Mouse (Mus musculus): ENCODE results near the gene Snrnp70. TPM values are rescaled to one million over a fixed set of nuclear protein-coding genes. Genes with fewer than 3 reads are reported as not detected.

The Snrnp70 gene
- total and polyA plus RNA-seq, 3 experiments, result 182 to 457 (median 197) TPM

GRCm38 (mm10) chr7:45413864-45414739 lies 18.6 kb upstream of the Snrnp70 start (continued):
- TF ChIP-seq ZKSCAN1 (IDR thresholded peaks at IDR 0.05; ENCODE audit: borderline replicate concordance, low read depth, low read length) (no peak), MYC (IDR thresholded peaks at IDR 0.05; ENCODE audit: low read depth, low read length) (no peak), RAD21 (IDR thresholded peaks at IDR 0.05; ENCODE audit: low read depth, low read length) (no peak), MAX (IDR thresholded peaks at IDR 0.05; ENCODE audit: low read length) (no peak), SMC3 (IDR thresholded peaks at IDR 0.05; ENCODE audit: low read depth, low read length) (no peak), ELF1 (IDR thresholded peaks at IDR 0.05; ENCODE audit: low read depth, low read length) (0 out of 2 replicates have a peak, but pooled peaks have one; percentile 19), TCF12 (IDR thresholded peaks at IDR 0.05; ENCODE audit: low read depth, low read length) (0 out of 2 replicates have a peak, but pooled peaks have one; percentile 1), PAX5 (IDR thresholded peaks at IDR 0.05; ENCODE audit: low read length) (no peak), NELFE (IDR thresholded peaks at IDR 0.05; ENCODE audit: low read depth, low read length) (peak; percentile 10), RCOR1 (conservative IDR thresholded peaks at IDR 0.05; ENCODE audit: low read depth, low read length) (no peak), ZC3H11A (IDR thresholded peaks at IDR 0.05; ENCODE audit: low read depth, low read length) (no peak), JUND (conservative IDR thresholded peaks at IDR 0.05; ENCODE audit: low read depth, low read length) (no peak), USF2 (conservative IDR thresholded peaks at IDR 0.05; ENCODE audit: low read depth, low read length) (no peak)

DNA sequence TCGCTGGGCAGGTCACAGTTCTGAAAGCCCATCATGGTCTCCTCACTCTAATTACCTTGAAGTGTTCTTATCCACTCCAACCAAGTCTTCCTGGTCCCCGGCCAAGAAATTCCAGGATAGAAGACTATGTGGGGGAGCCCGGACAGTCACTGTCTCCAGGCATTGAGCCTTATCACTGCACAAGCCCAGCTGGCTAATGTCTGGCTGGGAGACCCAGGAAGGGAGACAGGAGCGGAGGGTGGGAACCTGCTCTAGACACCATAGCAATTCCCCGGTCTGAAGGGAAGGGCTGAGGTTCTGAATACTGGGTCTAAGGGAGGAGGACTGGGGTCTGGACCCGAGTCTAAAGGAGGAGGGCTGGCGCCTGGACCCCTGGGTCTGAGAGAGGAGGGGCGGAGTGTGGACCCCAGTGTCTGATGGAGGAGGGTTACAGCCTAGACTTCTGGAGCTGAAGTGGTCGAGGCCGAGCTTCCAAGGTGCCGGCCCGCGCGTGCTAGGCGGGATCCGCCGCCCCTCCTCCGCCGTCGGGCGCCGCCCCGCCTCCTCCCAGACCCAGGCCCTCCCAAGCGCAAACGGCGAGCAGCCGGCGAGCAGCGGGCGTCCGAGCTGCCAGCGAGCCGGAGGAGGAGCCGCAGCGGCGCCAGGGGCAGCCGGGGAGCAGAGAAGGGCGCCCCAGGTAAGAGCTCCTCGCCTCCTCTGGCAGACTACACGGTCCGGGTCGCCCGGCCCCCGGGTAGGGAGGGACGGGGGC lies 17.7 kb upstream of the Snrnp70 start, which contains the start of gene Ntf5:
Ntf5 (plus strand) TSS at position 583 of the 751 bp plus-strand sequence.
- DNase-seq (ENCODE audit: extremely low read depth), result no peak
- H3K79me2 ChIP-seq (replicated peaks; ENCODE audit: control insufficient read depth, extremely low read depth, insufficient read depth, poor library complexity, severe bottlenecking), result no peaks in the 10 kb centered on the region
- dilution Hi-C loops (cut with MboI; ENCODE audit: extremely low pct_ligation_motif_present, extremely low pct_unique_long_range_greater_than_20kb, low sequenced_read_pairs) (no loop called here), in situ Hi-C loops (cut with MboI; ENCODE audit: low pct_ligation_motif_present, low pct_unique_long_range_greater_than_20kb, low sequenced_read_pairs) (no loop called here)
- H3K9me3 ChIP-seq (replicated peaks; ENCODE audit: low read length), result no peaks in the 10 kb centered on the region
- H3K4me1 ChIP-seq (ENCODE audit: control insufficient read depth in 1 of 2, insufficient read depth in 2 of 2), result peaks cover 4 to 22% of the 10 kb centered on the region in 2 experiments; a peak in 2 of 4 replicates
- H3K36me3 ChIP-seq (replicated peaks in 1 of 2; ENCODE audit: control insufficient read depth in 1 of 2, insufficient read depth in 1 of 2, low read length in 1 of 2), result peaks cover 0 to 4% of the 10 kb centered on the region in 2 experiments
- H3K27ac ChIP-seq (ENCODE audit: insufficient read depth, low read depth), result no peak within 1 kb of the TSS
- peak within 1 kb of the TSS; percentile 45; the same call in 1 of the 2 replicates for H3K9ac ChIP-seq (ENCODE audit: insufficient read depth, low read depth)
- TF ChIP-seq NELFE (IDR thresholded peaks at IDR 0.05; ENCODE audit: low read depth, low read length) (peak; percentile 45), TBP (conservative IDR thresholded peaks at IDR 0.05; ENCODE audit: low read depth, low read length) (no peak), CHD1 (IDR thresholded peaks at IDR 0.05; ENCODE audit: low read depth, low read length) (no peak), JUND (conservative IDR thresholded peaks at IDR 0.05; ENCODE audit: low read depth, low read length) (no peak), POLR2AphosphoS2 (IDR thresholded peaks at IDR 0.05; ENCODE audit: low read depth, low read length) (no peak), RCOR1 (conservative IDR thresholded peaks at IDR 0.05; ENCODE audit: low read depth, low read length) (no peak), ELF1 (IDR thresholded peaks at IDR 0.05; ENCODE audit: low read depth, low read length) (no peak), IRF4 (IDR thresholded peaks at IDR 0.05; ENCODE audit: low read depth, low read length) (no peak), SMC3 (IDR thresholded peaks at IDR 0.05; ENCODE audit: low read depth, low read length) (no peak), JUN (IDR thresholded peaks at IDR 0.05; ENCODE audit: insufficient read depth, low read depth, low read length) (no peak), POLR2A (IDR thresholded peaks at IDR 0.05; ENCODE audit: low read depth, low read length) (0 out of 2 replicates have a peak, but pooled peaks have one; percentile 30), MXI1 (IDR thresholded peaks at IDR 0.05; ENCODE audit: low read depth, low read length) (peak; percentile 33; the same call in 1 of the 2 replicates), UBTF (IDR thresholded peaks at IDR 0.05; ENCODE audit: low read depth, low read length) (no peak), MAX (IDR thresholded peaks at IDR 0.05; ENCODE audit: low read length) (0 out of 2 replicates have a peak, but pooled peaks have one; percentile 20), ETS1 (conservative IDR thresholded peaks at IDR 0.05; ENCODE audit: low read depth, low read length) (no peak), ZMIZ1 (IDR thresholded peaks at IDR 0.05; ENCODE audit: low read depth, low read length) (no peak), ZKSCAN1 (IDR thresholded peaks at IDR 0.05; ENCODE audit: borderline replicate concordance, low read depth, low read length) (no peak), MAFK (IDR thresholded peaks at IDR 0.05; ENCODE audit: insufficient replicate concordance, low read length) (no peak), TCF12 (IDR thresholded peaks at IDR 0.05; ENCODE audit: low read depth, low read length) (0 out of 2 replicates have a peak, but pooled peaks have one; percentile 6), KAT2A (IDR thresholded peaks at IDR 0.05; ENCODE audit: insufficient replicate concordance, low read length) (no peak), MEF2A (IDR thresholded peaks at IDR 0.05; ENCODE audit: borderline replicate concordance, low read depth, low read length) (no peak), SIN3A (IDR thresholded peaks at IDR 0.05; ENCODE audit: low read length) (0 out of 2 replicates have a peak, but pooled peaks have one; percentile 18)
- peak within 1 kb of the TSS; percentile 74 for H3K4me2 ChIP-seq (ENCODE audit: insufficient read depth, low read depth, poor library complexity, severe bottlenecking)
- peaks cover 49% of the 10 kb centered on the region for H3K27me3 ChIP-seq (replicated peaks)
- peak within 1 kb of the TSS; percentile 20 to 60 (median 52) for H3K4me3 ChIP-seq (replicated peaks in 1 of 3; ENCODE audit: low read depth in 2 of 3, low read length in 2 of 3, poor library complexity in 1 of 3)
